Mouse (Mus musculus) heart, adult 2 months (tissue): ENCODE measurements around the gene Nomo1.

Source experiments
- CTCF ChIP-seq: fragments of 200-600 bp; IDR thresholded peaks from 2 replicates; pipeline ENCODE4 v1.8.1; 2022; ENCODE audit warnings: antibody characterized with exemption, mild to moderate bottlenecking, moderate library complexity
- POLR2A ChIP-seq: fragments of 200-500 bp; IDR thresholded peaks from 2 replicates; pipeline ENCODE4 v1.6.1; 2011; ENCODE audit warnings: mild to moderate bottlenecking, low read depth, low read length, control low read depth; ENCODE audit not compliant: insufficient read depth

DNA sequence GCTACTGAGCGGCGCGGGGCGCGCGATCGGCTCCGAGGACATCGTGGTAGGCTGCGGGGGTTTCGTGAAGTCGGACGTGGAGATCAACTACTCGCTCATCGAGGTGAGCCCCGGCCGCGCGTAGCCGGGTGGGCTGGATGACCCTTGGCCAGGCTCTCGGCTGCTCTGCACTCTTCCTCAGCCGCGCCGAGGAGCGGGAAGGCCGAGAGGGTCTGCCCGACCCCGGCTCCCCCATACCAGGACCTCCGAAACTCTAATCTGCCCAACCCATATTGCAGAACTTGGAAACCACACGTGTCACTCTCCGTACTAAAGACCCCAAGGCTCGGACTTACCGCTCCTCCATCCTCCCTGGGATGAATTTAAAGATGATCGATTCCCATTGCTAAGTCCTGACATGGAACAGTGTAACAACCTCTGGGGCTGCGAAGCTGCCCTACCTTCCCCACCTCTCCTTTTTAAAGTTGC lies 406 bp downstream of the Nomo1 start:
- no peak for TF ChIP-seq POLR2A
- no peak for TF ChIP-seq CTCF
